Mouse (Mus musculus): ENCODE results near the gene Taf1b.
"Not testable (repeated sequence)": the region's sequence is repeated elsewhere in the genome, so short reads cannot be mapped to it uniquely, and the experiment has no call there.

Gene Taf1b

GRCm38 (mm10) chr12:24498150-24498840 lies at the start of gene Taf1b:
TSS of gene Taf1b (plus strand) at chr12:24498359.
- in situ Hi-C loops (cut with MboI, MseI) = no loop called here

DNA sequence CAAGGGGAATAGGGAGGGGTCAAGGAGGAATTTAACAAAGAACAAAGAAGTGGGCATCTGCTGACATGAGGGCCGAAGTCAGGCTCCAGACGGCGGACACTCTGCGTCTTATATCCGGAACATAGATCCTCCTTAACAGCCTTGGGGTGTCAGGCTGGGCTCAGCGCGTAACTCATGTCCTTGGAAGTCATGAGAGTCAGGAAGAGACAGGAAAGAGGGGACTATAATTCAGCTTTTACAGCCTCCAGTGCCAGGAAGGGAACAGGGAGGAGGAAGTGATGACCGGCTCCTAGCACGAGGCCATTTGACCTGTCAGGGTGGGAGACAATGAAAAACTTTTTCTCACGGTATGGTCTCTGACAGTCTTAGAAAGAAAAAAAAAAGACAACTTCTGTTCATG lies 37.8 kb upstream of the Taf1b start:
- in situ Hi-C loops (cut with MboI, MseI) = no loop called here

DNA sequence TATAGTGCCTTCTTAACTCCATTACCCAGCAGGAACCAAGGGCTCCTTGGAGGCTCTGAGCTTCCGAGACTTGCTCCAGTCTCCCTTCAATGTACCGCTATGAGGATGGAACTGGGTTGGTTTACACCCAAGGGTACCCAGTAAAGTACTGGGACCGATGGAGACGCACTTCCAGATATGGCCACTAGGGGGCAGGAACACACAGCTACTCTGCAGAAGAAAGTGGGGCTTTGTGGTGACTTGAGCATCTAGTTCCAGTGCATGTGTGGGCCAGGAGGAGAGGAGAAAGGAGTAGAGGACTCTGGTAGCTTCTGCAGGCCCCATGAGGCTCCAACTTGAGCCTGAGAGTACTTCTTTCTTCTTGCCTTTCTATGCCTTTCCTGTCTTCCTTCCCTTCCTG lies 36.0 kb upstream of the Taf1b start:
- in situ Hi-C loops (cut with MboI, MseI) = not testable (repeated sequence)

- in situ Hi-C loops (cut with MboI, MseI) = not testable (repeated sequence)
Measured at GRCm38 (mm10) chr12:24463490-24463889, 34.7 kb upstream of the Taf1b start.

DNA sequence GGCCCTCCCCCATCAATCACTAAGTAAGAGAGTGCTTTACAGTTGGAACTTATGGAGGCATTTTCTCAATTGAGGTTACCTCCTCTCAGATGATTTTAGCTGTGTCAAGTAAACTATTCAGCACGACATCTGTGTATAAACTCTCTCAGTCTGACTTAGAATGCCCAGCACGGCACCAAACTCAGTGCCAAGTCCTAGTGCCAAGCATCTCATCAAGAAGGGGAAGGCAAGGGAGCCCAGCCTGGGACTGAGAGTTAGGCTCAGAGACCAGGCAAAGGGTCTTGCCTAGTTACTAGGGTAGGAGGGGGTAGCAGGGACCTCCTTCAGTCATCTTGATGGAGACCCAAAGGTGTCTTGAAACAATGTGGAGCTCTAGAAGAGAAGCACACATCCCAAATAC lies 29.2 kb upstream of the Taf1b start:
- in situ Hi-C loops (cut with MboI, MseI) = no loop called here

GRCm38 (mm10) chr12:24470943-24471342 lies 27.2 kb upstream of the Taf1b start:
- in situ Hi-C loops (cut with MboI, MseI) = loop anchor here (10.0 kb wide), 1 partner anchor 474 kb away; no protein-coding TSS in a partner anchor

DNA sequence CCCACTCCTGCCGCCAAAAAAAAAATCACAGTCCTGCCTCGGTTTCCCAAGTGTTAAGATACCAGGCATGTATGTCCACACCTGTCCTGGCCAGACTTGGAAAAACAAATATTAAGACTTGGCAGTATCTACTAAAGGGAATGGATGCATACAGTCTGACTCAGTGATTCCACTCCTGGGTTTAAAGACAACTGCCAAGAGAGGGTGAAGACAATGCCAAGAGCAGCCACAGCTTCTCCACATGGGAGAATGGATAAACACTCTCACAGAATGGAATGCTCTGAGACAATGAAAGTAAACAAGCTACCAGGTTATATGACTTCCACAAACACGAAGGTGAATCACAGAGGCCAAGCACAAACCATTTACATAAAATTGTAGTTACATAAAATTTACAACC lies 24.9 kb upstream of the Taf1b start:
- in situ Hi-C loops (cut with MboI, MseI) = loop anchor here (10.0 kb wide), 1 partner anchor 472 kb away; no protein-coding TSS in a partner anchor

DNA sequence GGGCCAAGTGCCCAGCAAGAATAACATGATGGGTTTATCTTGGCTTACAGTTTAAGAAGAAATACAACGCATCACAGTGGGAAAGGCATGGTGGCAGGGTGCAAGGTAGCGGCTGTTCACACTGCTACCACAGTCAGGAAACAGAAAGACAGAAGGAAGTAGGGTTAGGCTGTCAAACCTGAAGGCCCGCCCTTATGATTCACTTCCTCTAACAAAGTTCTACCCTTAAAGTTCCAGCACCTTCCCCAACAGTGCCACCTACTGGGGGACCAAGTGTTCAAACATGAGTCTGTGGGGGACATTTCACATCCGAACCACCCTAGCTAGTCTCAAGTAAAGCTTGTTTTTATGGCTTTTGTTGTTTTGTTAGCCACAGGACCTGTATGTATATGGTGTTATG lies 13.2 kb upstream of the Taf1b start:
- in situ Hi-C loops (cut with MboI, MseI) = loop anchor here (10.0 kb wide), 1 partner anchor 210 kb away; no protein-coding TSS in a partner anchor

GRCm38 (mm10) chr12:24486882-24487281 lies 11.3 kb upstream of the Taf1b start:
- in situ Hi-C loops (cut with MboI, MseI) = loop anchor here (10.0 kb wide), 1 partner anchor 208 kb away; no protein-coding TSS in a partner anchor

DNA sequence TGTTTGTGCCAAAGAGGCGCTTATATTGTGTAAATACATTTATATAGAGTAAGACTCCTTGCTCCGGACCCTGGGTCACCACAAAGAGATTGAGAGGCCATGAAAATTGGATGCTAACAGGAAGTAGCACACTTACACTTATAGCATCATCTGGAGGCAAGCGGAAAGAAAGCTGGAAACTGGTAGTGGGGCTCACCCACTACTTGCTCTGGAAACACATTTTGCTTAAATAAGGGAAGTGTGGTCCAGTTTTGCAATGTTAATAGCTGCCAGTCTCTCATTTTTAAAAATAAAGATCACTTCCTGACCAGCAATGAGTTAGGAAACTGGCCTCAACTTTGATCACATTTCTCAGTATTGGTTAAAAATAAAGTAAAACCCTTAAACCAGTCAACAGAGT lies 5.7 kb upstream of the Taf1b start:
- in situ Hi-C loops (cut with MboI, MseI) = not testable (repeated sequence)

GRCm38 (mm10) chr12:24493011-24493410 lies 5.1 kb upstream of the Taf1b start:
- in situ Hi-C loops (cut with MboI, MseI) = no loop called here

GRCm38 (mm10) chr12:24493412-24493811 lies 4.7 kb upstream of the Taf1b start:
- in situ Hi-C loops (cut with MboI, MseI) = no loop called here

- in situ Hi-C loops (cut with MboI, MseI) = not testable (repeated sequence)
Measured at GRCm38 (mm10) chr12:24494791-24495190, 3.4 kb upstream of the Taf1b start.

DNA sequence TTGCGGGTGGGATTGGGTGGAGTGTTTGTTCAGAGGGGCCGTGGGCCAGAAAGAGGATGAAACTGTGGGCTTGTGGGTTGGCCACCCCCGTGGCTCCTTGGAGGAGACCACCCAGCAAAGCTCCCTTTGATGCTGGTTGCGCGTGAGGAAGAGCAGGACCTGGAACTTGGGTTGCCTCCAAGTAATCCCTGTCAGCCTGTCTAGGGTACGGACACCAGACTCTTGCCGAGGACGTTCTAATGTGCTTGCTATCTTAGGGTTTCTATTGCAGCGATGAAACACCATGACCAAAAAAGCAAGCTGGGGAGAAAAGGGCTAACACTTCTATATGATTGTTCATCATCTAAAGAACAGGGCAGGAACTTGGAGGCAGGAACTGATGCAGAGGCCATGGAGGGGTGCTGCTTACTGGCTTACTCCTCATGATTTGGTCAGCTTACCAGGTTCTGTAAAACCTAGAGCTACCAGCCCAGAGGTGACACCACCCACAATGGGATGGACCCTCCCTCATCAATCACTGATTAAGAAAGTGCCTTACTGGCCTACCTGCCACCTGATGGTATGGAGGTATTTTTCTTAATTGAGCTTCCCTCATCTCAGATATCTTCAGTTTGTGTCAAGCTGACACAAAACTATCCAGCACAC lies 804 bp downstream of the Taf1b start:
- in situ Hi-C loops (cut with MboI, MseI) = not testable (repeated sequence)

DNA sequence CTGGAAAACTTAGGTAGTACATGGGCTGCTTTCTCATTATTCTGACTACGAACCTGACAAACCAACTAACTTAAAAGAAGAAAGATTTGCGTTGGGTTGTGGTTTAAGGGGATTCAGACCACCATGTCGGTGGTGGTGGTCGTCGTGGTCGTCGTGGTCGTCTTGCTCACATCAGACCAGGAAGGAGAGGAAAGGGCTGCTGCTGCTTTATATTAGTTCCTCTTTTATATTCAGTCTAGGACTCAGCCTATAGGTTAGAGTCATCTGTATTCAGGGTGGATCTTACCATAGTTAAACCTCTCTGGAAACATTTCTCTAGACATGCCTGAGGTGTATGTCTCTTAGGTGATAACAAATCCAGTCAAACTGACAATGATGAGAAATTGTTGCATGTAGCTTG lies 19.0 kb downstream of the Taf1b start:
- in situ Hi-C loops (cut with MboI, MseI) = no loop called here

GRCm38 (mm10) chr12:24521076-24521475 lies 22.9 kb downstream of the Taf1b start:
- in situ Hi-C loops (cut with MboI, MseI) = no loop called here

GRCm38 (mm10) chr12:24525065-24525464 lies 26.9 kb downstream of the Taf1b start:
- in situ Hi-C loops (cut with MboI, MseI) = not testable (repeated sequence)

DNA sequence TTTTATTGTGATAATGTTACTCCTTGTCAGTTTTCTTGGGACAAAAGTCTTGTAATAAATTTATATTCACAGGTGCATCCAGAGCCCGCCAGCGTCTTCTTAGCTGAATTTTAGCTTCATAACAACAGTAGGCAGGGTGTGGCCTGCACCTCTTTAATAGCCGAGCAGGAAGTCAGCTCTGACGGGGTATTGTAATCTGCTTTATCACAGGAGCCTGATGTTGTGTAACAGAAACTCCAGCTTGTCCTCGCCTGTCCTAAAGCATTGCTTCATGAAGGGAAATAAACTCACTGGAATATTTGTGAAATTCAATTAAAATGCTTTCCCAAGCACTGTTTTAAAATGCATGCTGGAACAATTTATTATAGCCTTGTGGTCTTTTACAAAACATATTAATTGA lies 38.2 kb downstream of the Taf1b start:
- in situ Hi-C loops (cut with MboI, MseI) = no loop called here

DNA sequence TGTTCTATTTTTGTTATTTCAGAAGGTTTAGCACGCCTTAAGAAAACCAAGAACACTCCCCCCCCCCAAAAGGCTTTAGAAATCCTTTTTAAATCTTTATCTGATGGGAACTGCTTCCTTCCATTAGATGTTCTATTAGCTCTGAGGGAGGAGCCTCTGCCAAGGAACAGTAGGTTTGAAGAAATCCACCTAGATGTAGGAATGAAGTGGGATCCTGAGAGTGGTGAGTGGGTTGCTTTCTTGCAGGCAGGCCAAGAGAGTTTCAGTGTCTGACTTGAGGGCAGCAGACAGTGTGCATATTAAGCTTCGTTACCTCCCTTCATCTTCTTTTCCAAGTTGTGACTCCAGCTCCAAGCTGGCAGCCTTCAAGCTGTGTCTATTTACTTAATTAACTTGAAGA lies 39.0 kb downstream of the Taf1b start:
- in situ Hi-C loops (cut with MboI, MseI) = no loop called here

- in situ Hi-C loops (cut with MboI, MseI) = no loop called here
Measured at GRCm38 (mm10) chr12:24537965-24538364, 39.8 kb downstream of the Taf1b start.

DNA sequence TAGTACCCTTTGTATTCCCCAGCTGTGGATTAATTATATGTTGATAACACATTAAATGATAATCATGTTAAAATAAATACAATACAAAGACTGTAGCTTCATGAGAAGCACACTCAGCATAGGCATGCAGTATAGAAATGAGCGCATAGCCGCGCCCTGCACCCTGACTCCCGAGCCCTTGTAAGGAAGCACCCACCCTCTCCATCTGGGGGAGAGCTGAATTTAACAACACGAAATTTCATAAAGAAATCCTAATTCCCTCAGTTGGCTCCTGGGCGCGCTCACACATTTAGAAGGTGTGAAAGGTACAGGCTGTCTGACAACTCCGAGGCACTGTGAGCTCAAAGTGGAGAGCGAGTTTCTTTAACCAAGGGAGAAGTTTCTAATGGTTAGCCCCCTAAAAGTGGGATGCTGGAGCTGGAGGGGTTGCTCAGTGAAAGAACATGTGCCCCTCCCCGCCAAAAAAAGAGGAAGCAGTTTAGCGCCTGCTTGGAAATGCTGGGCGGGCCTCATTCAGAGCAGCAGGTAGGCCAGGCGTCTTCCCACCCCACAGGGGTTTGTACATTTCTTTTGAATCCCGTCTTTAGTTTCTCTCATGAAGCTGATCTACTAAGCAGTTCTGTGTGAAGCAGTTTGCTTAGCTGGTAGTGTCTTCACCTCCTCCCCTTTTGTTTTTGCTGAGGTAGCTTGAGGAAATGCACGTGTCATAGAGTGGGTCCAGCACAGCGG lies 43.4 kb downstream of the Taf1b start:
- in situ Hi-C loops (cut with MboI, MseI) = no loop called here

- in situ Hi-C loops (cut with MboI, MseI) = no loop called here
Measured at GRCm38 (mm10) chr12:24547686-24548085, 49.5 kb downstream of the Taf1b start.

GRCm38 (mm10) chr12:24548885-24549284 lies 50.7 kb downstream of the Taf1b start:
- in situ Hi-C loops (cut with MboI, MseI) = no loop called here

All from regulatory T cell (primary cell).